Mouse (Mus musculus) adrenal gland, postnatal 14 days (tissue): ENCODE measurements around the gene Gm18596. TPM values are rescaled to one million over a fixed set of nuclear protein-coding genes. Genes with fewer than 3 reads are reported as not detected.
"Not testable (repeated sequence)": the region's sequence is repeated elsewhere in the genome, so short reads cannot be mapped to it uniquely, and the experiment has no call there.

Source experiments
- DNase-seq: peaks from one replicate; pipeline ENCODE4 v3.0.0; 2021; ENCODE audit warnings: mixed read lengths
- long read RNA-seq, 2 experiments: library from polyadenylated mRNA; stranded (forward); transcript quantifications; one replicate each; pipeline ENCODE4 v2.0.0; 2021
- total RNA-seq: library from RNA; stranded (reverse); gene quantifications from 2 replicates; pipeline ENCODE4 v1.2.3, GENCODE M21; 2021

The Gm18596 gene
- total RNA-seq = not detected in 2 replicates
- long read RNA-seq, experiment 1 = 0 reads
- long read RNA-seq, experiment 2 = 0 reads

DNA sequence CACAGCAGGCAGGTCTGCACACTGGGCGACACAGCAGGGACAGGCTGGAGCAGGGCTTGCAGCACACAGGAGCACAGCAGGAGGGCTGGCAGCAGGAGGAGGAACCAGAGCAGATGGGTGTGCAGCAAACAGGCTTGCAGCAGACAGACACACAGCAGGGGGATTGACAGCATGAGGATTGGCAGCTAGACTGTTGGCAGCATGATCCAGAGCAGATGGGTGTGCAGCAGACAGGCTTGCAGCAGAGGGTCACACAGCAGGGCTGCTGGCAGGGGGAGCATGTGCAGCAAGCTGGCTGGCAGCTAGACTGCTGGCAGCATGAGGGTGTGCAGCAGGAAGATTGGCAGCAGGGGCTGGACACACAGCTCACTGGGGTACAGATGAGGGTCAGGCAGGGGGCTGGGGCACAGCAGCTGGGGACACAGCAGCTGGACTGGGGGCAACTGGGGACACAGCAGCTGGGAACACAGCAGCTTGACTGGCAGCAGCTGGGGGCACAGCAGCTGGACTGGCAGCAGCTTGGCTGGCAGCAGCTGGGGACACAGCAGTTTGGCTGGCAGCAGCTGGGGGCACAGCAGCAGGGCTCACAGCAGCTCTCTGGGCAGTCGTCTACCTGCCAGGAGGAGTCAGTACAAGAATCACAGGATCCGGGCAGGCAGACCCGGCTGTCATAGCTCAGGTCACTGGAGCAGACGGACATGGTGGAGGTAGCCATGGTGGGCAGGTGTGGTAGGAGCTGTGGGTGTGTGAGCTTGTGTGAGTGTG, at the start of gene Gm18596:
TSS of gene Gm18596 (minus strand) at position 715 of the 765 bp plus-strand sequence.
- not testable (repeated sequence) for DNase-seq

DNA sequence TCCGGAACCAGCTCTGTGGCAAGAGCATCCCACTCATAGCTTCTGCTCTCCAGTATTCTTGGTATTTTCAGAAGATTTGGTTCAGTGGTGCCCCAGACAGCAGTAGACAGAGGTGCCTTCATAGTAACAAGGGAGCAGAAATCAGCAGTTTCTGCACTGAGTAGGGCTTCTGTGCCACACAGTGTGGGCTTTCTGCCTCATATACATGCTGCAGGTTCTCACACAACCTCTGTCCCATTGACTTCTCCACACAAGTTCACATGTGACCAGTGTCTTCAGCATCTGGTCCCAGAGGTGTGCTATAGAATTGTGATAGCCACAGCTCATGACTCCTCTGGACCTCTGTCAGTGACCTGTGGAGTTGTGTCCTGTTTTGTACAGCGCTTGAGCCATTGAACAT, 46.2 kb upstream of the Gm18596 start:
- no peak for DNase-seq

DNA sequence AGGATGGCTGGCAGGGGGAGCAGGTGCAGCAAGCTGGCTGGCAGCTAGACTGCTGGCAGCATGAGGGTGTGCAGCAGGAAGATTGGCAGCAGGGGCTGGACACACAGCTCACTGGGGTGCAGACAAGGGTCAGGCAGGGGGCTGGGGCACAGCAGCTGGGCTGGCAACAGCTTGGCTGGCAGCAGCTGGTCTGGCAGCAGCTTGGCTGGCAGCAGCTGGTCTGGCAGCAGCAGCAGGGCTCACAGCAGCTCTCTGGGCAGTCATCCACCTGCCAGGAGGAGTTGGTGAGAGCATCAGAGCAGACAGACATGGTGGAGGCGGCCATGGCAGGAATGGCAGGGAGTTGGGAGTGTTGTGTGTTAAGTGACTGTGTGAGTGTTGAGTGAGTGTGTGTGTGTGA, 45.4 kb upstream of the Gm18596 start, which contains the start of gene Gm7137:
TSS of gene Gm7137 (minus strand) at position 325 of the 400 bp plus-strand sequence.
- peak; percentile 16 for DNase-seq

DNA sequence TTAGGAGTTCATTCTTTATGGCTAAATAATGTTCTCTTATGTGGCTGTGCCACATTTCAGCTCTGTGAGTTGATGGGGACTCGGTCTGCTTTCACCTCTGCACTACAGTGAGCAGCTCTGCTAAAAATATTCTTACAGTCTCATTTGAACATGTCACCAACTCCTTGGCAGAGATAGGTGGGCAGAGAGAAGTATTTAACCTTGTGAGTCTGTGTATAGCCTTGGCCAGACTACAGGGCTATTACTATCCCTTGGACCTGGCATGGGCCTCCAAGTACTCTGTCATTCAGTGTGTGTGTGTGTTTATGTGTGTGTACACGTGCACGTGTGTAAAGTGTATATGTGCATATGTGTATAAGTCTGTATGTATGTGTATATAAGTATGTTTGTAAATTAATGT, 41.0 kb upstream of the Gm18596 start:
- not testable (repeated sequence) for DNase-seq

DNA sequence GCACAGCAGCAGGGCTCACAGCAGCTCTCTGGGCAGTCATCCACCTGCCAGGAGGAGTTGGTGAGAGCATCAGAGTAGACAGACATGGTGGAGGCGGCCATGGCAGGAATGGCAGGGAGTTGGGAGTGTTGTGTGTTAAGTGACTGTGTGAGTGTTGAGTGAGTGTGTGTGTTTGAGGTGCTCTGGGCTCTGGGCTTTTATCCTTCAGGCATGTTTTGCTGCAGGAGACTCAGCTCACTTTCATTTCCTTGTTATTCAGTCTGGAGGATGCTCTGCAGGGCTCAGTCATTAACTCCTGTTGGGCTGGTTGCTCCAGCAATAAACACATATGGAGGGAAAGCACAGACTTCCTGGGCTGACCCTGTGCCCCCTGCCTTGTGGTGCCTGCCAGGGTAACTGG, 40.0 kb upstream of the Gm18596 start, which contains the start of gene Gm3250:
TSS of gene Gm3250 (minus strand) at position 101 of the 400 bp plus-strand sequence.
- not testable (repeated sequence) for DNase-seq

DNA sequence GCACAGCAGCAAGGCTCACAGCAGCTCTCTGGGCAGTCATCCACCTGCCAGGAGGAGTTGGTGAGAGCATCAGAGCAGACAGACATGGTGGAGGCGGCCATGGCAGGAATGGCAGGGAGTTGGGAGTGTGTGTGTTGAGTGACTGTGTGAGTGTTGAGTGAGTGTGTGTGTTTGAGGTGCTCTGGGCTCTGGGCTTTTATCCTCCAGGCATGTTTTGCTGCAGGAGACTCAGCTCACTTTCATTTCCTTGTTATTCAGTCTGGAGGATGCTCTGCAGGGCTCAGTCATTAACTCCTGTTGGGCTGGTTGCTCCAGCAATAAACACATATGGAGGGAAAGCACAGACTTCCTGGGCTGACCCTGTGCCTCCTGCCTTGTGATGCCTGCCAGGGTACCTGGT, 34.4 kb upstream of the Gm18596 start, which contains the start of gene Gm7138:
TSS of gene Gm7138 (minus strand) at position 101 of the 400 bp plus-strand sequence.
- not testable (repeated sequence) for DNase-seq

DNA sequence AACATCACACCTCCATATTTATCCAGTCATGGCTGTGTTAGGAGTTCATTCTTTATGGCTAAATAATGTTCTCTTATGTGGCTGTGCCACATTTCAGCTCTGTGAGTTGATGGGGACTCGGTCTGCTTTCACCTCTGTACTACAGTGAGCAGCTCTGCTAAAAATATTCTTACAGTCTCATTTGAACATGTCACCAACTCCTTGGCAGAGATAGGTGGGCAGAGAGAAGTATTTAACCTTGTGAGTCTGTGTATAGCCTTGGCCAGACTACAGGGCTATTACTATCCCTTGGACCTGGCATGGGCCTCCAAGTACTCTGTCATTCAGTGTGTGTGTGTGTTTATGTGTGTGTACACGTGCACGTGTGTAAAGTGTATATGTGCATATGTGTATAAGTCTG, 29.7 kb upstream of the Gm18596 start:
- not testable (repeated sequence) for DNase-seq

DNA sequence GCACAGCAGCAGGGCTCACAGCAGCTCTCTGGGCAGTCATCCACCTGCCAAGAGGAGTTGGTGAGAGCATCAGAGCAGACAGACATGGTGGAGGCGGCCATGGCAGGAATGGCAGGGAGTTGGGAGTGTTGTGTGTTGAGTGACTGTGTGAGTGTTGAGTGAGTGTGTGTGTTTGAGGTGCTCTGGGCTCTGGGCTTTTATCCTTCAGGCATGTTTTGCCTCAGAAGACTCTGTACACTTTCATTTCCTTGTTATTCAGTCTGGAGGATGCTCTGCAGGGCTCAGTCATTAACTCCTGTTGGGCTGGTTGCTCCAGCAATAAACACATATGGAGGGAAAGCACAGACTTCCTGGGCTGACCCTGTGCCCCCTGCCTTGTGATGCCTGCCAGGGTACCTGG, 28.8 kb upstream of the Gm18596 start, which contains the start of gene Gm3238:
TSS of gene Gm3238 (minus strand) at position 101 of the 400 bp plus-strand sequence.
- not testable (repeated sequence) for DNase-seq

DNA sequence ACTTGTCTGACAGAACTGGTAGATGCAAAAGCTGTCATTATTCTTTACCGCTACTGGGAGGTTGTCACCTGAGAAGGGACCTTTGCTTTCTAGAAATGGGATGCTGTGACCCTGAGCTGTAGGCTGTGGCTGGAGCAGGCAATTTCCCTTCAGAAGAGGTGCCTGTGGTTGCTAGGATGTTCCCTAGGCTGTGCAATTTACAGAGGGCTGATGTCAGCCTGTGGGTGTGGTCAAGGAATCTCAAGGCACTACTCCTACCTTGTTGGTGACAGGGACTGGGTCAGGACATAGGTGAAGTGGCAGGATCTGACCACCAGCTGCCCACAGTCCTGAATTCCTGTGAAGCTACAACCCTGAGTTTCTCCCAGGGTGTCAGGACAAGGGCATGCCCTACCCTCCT, 27.3 kb upstream of the Gm18596 start:
- DNase-seq = no peak

DNA sequence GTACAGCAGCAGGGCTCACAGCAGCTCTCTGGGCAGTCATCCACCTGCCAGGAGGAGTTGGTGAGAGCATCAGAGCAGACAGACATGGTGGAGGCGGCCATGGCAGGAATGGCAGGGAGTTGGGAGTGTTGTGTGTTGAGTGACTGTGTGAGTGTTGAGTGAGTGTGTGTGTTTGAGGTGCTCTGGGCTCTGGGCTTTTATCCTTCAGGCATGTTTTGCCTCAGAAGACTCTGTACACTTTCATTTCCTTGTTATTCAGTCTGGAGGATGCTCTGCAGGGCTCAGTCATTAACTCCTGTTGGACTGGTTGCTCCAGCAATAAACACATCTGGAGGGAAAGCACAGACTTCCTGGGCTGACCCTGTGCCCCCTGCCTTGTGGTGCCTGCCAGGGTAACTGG, 17.1 kb upstream of the Gm18596 start, which contains the start of gene Gm3233:
TSS of gene Gm3233 (minus strand) at position 101 of the 400 bp plus-strand sequence.
- not testable (repeated sequence) for DNase-seq

DNA sequence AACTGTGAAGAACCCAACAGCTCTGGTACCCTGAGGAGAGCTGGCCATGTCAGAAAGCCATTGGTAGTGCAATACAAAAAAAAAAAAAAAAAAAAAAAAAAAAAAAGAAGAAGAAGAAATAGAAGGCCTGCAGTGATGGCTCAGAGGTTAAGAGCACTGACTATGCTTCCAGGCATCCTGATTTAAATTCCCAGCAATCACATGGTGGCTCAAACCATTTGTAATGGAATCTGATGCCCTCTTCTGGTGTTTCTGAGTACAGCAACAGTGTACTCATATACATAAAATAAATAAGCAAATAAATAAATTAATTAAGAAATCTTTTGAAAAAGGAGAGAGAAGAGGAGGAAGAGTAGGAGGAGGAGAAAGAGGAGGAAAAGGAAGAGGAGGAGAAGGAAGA, 11.0 kb upstream of the Gm18596 start:
- DNase-seq = no peak

DNA sequence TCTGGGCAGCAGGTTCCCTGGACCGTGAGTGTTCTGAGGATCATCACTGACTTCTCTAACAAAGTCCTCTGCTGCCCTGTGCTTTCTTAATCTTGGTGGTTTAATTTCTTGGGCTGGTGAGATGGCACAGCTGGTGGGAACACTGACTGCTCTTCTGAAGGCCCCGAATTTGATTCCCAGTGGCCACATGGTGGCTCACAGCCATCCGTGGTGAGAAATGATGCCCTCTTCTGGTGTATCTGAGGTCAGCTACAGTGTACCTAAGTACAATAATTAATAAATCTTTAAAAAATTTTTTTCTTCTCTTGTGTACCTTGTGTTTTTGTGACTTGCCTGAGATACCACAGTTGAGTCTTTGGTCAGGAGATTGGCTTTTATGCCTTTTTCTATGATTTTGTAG, 9.9 kb upstream of the Gm18596 start:
- DNase-seq = not testable (repeated sequence)

DNA sequence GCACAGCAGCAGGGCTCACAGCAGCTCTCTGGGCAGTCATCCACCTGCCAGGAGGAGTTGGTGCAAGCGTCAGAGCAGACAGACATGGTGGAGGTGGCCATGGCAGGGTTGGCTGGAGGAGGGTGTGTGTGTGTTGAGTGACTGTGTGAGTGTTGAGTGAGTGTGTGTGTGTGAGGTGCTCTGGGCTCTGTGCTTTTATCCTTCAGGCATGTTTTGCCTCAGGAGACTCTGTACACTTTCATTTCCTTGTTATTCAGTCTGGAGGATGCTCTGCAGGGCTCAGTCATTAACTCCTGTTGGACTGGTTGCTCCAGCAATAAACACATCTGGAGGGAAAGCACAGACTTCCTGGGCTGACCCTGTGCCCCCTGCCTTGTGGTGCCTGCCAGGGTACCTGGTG, 8.8 kb upstream of the Gm18596 start, which contains the start of gene Gm9736:
TSS of gene Gm9736 (minus strand) at position 101 of the 400 bp plus-strand sequence.
- DNase-seq = not testable (repeated sequence)

DNA sequence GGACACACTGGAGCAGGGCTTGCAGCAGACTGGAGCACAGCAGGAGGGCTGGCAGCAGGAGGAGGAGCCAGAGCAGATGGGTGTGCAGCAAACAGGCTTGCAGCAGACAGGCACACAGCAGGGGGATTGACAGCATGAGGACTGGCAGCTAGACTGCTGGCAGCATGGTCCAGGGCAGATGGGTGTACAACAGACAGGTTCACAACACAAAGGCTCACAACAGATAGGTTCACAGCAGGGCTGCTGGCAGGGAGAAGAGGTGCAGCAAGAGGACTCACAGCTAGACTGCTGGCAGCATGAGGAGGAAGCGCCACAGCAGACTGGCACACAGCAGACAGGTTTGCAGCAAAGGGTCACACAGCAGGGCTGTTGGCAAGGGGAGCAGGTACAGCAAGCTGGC, 8.2 kb upstream of the Gm18596 start:
- DNase-seq = not testable (repeated sequence)

DNA sequence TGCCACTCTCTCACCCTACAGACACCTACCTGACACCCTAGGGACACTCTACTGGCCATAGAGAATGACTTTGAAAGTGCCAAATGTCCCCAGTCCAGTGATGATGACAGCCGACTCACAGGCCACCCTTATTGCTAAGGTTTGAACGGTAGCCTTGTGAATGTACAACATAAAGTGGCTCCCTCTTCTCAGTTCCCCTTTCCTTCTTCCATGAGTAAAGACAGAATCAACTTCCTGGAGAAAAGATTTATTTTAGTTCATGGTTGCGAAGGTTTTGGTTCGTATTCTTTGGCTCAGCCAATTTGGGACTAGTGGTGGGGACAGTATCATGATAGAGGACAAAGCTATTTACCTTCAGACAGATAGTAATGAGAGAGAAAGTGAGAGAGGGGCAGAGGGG, 3.5 kb downstream of the Gm18596 start:
- DNase-seq = no peak

DNA sequence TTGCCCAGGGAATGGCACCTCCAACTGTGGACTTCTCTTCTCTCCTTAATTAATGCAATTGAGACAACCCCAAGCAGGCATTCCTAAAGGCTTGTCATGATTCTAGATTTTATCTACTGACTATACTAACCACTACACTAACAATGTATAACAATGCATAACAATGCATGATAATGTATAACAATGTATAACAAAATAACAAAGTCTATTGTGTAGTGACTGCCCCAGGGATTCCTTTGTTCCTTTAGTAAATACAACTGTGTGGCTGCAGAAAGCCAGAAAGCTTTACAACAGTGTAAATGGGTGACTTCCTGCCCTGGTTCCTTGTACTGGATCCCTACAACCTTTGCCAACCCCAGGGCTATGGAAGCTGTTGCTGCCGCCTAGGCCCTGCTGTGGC, 6.5 kb downstream of the Gm18596 start:
- DNase-seq = no peak

DNA sequence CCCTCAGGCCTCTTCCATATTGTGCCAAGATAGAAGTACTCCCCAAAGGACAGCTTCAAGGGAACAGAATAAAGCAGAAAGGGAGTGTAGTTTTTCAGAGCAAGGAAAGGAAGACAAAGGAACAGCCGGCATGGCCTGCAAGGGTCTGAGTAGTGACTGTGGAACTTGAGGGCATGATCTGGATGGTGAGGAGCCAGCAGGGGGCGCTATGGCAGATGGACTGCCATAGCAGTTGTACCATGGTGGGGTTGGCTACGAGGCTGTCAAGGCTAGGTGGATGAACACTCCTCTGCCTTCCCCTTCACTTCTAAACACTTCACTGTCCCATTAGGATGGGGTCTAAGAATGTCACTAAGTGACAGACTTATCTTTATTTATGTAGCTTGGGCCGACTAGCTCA, 13.2 kb downstream of the Gm18596 start:
- DNase-seq = peak; percentile 37

DNA sequence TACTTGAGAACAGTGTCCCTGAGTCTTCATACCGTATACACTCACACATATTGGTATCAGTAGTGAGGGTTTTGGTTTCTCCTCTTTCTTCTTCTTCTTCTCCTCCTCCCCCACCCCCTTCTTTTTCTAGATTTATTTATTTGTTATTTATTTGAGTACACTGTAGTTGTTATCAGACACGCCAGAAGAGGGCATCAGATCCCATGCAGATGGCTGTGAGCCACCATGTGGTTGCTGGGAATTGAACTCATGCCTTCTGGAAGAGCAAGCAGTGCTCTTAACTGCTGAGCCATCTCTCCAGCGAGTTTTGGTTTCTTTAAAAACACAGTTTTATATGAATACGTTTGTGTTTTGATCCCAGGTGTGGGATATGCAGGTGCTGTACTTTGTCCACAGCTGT, 14.2 kb downstream of the Gm18596 start:
- DNase-seq = no peak

DNA sequence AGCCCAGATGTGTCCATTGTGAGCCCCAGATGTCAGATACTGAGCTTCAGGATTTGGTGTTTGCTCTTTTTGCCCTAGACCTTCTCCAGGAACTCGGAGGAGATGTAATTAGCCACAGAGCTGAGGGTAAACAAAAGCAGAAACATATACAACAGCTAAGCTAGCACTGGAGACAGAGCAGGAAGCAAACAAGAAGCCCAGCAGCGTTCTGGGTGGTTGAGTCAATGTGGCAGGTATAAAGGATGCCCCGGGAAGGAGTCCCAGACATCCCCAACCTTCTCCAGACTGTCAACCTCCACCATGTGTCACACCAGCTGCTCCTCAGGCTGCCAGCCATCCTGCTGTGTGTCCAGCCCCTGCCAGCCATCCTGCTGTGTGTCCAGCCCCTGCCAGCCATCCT, 16.3 kb downstream of the Gm18596 start, which contains the start of gene Gm10100:
TSS of gene Gm10100 (plus strand) at position 301 of the 400 bp plus-strand sequence.
- DNase-seq = no peak

DNA sequence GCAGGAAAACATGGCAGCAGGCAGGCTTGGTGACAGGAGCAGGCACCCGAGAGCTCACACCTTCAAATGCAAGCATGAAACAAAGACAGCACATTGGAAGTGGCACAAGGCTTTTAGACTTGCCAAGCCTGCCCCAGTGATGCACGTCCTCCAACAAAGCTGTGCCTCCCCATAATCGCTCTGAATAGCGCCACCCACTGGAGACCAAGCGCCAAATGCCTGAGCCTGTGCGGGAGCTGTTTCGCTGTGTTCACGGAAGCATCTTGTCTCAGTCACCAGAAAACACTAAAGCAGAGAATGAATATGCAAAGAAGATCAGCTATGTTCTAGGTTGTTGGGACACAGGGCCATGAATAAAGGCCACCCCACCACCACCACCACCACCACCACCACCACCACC, 17.6 kb downstream of the Gm18596 start:
- DNase-seq = peak; percentile 14

DNA sequence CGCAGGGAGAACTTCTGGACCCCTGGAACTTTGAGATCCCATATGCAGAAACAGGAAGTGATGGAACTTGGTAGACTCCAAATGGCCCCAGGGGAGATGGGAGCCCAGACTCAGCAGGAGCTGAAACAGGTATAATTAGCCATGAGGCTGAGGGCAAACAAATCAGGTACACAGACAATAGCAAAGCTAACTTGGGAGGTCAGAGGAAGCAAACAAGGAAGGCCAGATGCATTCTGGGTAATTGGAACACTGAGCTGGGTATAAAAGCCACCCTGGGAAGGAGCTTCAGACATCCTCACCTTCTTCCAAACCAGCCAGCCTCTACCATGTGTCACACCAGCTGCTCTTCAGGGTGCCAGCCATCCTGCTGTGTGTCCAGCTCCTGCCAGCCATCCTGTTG, 22.1 kb downstream of the Gm18596 start, which contains the start of gene Krtap12-1:
TSS of gene Krtap12-1 (plus strand) at position 301 of the 400 bp plus-strand sequence.
- DNase-seq = not testable (repeated sequence)

DNA sequence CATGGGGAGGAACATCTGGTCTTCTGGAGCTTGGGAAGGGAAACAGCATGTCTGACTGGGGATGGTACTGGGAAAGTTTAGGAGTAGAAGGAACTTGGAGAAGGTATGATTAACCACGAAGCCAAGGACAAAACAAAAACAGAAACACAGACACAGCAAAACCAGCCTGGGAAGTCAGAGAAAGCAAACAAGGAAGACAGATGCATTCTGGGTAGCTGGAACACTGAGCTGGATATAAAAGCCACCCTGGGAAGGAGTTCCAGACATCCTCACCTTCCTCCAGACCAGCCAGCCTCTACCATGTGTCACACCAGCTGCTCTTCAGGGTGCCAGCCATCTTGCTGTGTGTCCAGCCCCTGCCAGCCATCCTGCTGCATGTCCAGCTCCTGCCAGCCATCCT, 26.9 kb downstream of the Gm18596 start, which contains the start of gene Gm10142:
TSS of gene Gm10142 (plus strand) at position 301 of the 400 bp plus-strand sequence.
- no peak for DNase-seq

DNA sequence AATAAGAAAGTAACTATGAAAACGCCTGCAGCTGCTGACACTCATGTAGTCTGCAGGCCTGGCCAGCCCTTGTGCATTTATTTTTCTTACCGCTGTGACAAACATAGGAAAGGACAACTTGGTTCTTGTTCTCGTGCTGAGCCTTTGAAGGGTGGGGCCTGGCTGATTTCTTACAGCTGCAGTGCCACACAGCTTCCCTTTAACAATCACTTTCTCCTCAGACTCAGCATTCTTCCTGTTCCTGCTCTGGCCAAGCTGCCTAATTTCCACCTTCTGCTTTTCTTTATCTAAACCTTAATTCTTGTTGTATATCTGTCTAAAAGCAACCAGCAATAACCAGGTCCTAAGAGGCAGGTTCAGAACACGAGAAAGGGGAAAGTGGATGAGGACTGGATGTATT, 28.7 kb downstream of the Gm18596 start:
- no peak for DNase-seq
